ENCODE assay signal across 12 mouse cellular contexts in the genomic region with DNA sequence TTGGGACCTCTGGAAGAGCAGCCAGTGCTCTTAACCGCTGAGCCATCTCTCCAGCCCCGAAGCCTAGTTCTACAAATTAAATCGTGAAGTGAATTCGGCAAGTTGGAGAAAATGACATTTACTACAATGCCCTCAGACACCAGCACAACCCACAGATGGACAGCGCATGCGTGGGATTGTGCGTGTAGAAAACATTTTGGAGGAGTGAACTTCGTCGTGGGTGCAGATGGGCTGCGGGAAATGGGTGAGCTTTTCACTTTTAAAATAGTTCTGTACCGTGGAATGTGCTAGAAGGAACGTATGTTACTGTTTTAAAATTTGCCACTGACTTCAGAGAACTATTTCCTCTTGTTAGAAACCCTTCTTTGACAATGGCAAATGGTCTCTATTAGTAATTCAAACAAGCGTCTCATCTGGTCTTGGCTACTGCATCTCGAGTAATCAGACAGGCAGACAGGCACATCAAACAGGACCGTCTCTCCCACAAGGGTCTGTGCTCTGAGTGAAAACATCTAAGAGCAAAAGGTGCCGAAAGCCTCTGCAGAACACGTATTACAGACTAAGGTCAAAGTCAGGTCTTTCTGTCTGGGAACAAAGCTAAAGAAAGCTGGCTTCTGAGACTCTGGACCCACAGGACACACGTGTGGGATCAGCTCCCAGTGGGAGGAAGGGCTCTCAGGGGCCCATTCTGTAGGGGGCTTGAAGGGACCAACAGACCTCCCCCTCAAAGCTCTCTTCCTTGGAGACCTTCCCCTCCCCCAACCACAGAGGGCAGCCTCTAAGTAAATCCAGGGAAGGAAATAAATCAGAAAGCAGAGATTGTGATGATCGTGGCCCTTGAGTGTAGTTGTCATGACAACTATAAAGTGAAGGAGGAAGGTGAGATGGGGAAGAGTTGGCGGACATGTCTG. TPM values are rescaled to one million over a fixed set of nuclear protein-coding genes. Genes with fewer than 3 reads are reported as not detected.
DNase-seq lines count a peak whose midpoint lies in the region; ATAC-seq and TF ChIP-seq lines count a peak whose summit lies in the region.
"Had no signal": no experiment of that assay in that cellular context is flagged by ENCODE, and none has a peak within 500 bp of the region (broad histone marks: within the 10 kb centered on the region; RNA-seq: fewer than 3 reads in every experiment).

No protein-coding gene starts in this region.

- H3K27me3 ChIP-seq in kidney, embryonic 15.5 days = no peaks in the 10 kb centered on the region

- DNase-seq in kidney, adult 9 months = no peak
- peak; percentile 17 for DNase-seq in embryo, embryonic 9.5 days (ENCODE audit: extremely low spot score)
- DNase-seq in layer of hippocampus, adult 2 months (ENCODE audit: low spot score in 2 of 2) = peak; percentile 72 to 74
- DNase-seq in right cerebral cortex, adult 2 months (ENCODE audit: low spot score in 2 of 2) = peak; percentile 75 to 80
- no peak for DNase-seq in MN1 (ENCODE audit: low spot score)
- no peak for DNase-seq in kidney, postnatal 25 days
- DNase-seq in adrenal gland, postnatal 4 days (ENCODE audit: low spot score in 2 of 2) = no peak
- DNase-seq: adrenal gland, adult 8-10 months had no signal

- H3K4me3 ChIP-seq in kidney, embryonic 15.5 days (replicated peaks) = no peak overlapping the region
- no peak overlapping the region for H3K4me3 ChIP-seq in layer of hippocampus, adult 2 months
- H3K4me3 ChIP-seq: erythroblast, embryonic 14.5 days had no signal

- TF ChIP-seq CTCF in layer of hippocampus, adult 2 months (conservative IDR thresholded peaks at IDR 0.05) = no peak

- 0 out of 2 replicates have a peak, but pooled peaks cover 5% of the 10 kb centered on the region for H3K36me3 ChIP-seq in kidney, embryonic 15.5 days

- H3K4me2 ChIP-seq in kidney, embryonic 15.5 days = no peak overlapping the region; the same call in 1 of the 2 replicates
- H3K4me2 ChIP-seq: hindbrain, embryonic 14.5 days had no signal

- H3K27ac ChIP-seq in kidney, embryonic 15.5 days = 0 out of 2 replicates have a peak overlapping the region, but pooled peaks have one; percentile 18
- H3K27ac ChIP-seq in layer of hippocampus, adult 2 months = no peak overlapping the region
- H3K27ac ChIP-seq: hindbrain, embryonic 14.5 days had no signal

- peaks cover 52% of the 10 kb centered on the region for H3K4me1 ChIP-seq in kidney, embryonic 15.5 days

- no peak overlapping the region for H3K9ac ChIP-seq in kidney, embryonic 15.5 days
- H3K9ac ChIP-seq: hindbrain, embryonic 14.5 days had no signal

- 43% methylated on average over 20 of the region's 20 CpGs for WGBS in kidney, embryonic 15.5 days

- ATAC-seq in kidney, embryonic 15.5 days (replicated peaks; ENCODE audit: low FRiP score) = no peak

- no peaks in the 10 kb centered on the region for H3K9me3 ChIP-seq in kidney, embryonic 15.5 days (replicated peaks)

RNA-seq across cellular contexts. Expression of a gene that starts 33.4 kb away (rescaled TPM):
- 0.13 and 0.21 TPM in 2 replicates for polyA plus RNA-seq in kidney, embryonic 15.5 days (2015; fragmentation: Nextera tagmentation; extraction: Ambion mirVana)
- 1 to 10 TPM in 1 of 2 experiments, under 1 TPM in 1; 0.72 to 1.0 TPM for total RNA-seq in layer of hippocampus, adult 2 months (2021)
- total RNA-seq in adrenal gland, postnatal 4 days (2021) = not detected
- total RNA-seq: adrenal gland, adult 8-10 months; monocyte, adult 5-6 weeks had no signal
- polyA plus RNA-seq: erythroblast, embryonic 14.5 days had no signal

RNA-seq across cellular contexts. Expression of a gene that starts 35.6 kb away (rescaled TPM):
- polyA plus RNA-seq in kidney, embryonic 15.5 days (2015; fragmentation: Nextera tagmentation; extraction: Ambion mirVana) = 0.48 and 1.2 TPM in 2 replicates
- 1 to 10 TPM; 1.3 to 1.7 TPM for total RNA-seq in layer of hippocampus, adult 2 months (2021)
- total RNA-seq in adrenal gland, postnatal 4 days (2021) = under 1 TPM in 1 of 2 experiments, not detected in 1; 0.17 TPM
- total RNA-seq: monocyte, adult 5-6 weeks had no signal
- polyA plus RNA-seq: erythroblast, embryonic 14.5 days had no signal

Comparison
In these comparisons a context has a peak if more than half of its experiments do, and no peak if none do; other contexts are left out.
1. DNase-seq: peak in embryo, embryonic 9.5 days (single experiment), layer of hippocampus, adult 2 months (2 of 2) and right cerebral cortex, adult 2 months (2 of 2); none in kidney, adult 9 months (single experiment), MN1 (single experiment), kidney, postnatal 25 days (0 of 2) and adrenal gland, postnatal 4 days (0 of 2).